Mouse (Mus musculus): ENCODE results near the gene Tnnt2. TPM values are rescaled to one million over a fixed set of nuclear protein-coding genes. Genes with fewer than 3 reads are reported as not detected.

The Tnnt2 gene
- polyA plus RNA-seq, 1 experiment = 0.75 TPM

GRCm38 (mm10) chr1:135882385-135883109, 46.4 kb downstream of the Tnnt2 start:
- H3K27ac ChIP-seq (ENCODE audit: insufficient read depth, low read length) = no peak overlapping the region
- H3K36me3 ChIP-seq (ENCODE audit: control insufficient read depth, insufficient read depth, low read length) = no peaks in the 10 kb centered on the region
- no peak overlapping the region for H3K4me3 ChIP-seq (ENCODE audit: extremely low read depth, insufficient read depth, insufficient read length)
- peak in 1 of 2 experiments; percentile 38 for DNase-seq (ENCODE audit: low read depth in 1 of 2, low spot score in 2 of 2)
- no peaks in the 10 kb centered on the region for H3K27me3 ChIP-seq (ENCODE audit: control insufficient read depth, insufficient read depth, low read length)
- WGBS = 57% methylated on average over 10 of the region's 10 CpGs
- no peaks in the 10 kb centered on the region for H3K4me1 ChIP-seq (ENCODE audit: control insufficient read depth, insufficient read depth, insufficient read length)
- TF ChIP-seq POLR2A (IDR thresholded peaks at IDR 0.05; ENCODE audit: low read depth, low read length) (no peak), CTCF (IDR thresholded peaks at IDR 0.05; ENCODE audit: extremely low read depth, insufficient read depth, insufficient read length, insufficient replicate concordance) (peak; percentile 66; the same call in 1 of the 2 replicates)

GRCm38 (mm10) chr1:135889461-135890185, 53.5 kb downstream of the Tnnt2 start:
- no peak overlapping the region for H3K27ac ChIP-seq (ENCODE audit: insufficient read depth, low read length)
- TF ChIP-seq POLR2A (IDR thresholded peaks at IDR 0.05; ENCODE audit: low read depth, low read length) = no peak
- TF ChIP-seq CTCF (IDR thresholded peaks at IDR 0.05; ENCODE audit: extremely low read depth, insufficient read depth, insufficient read length, insufficient replicate concordance) = no peak
- no peaks in the 10 kb centered on the region for H3K4me1 ChIP-seq (ENCODE audit: control insufficient read depth, insufficient read depth, insufficient read length)
- H3K36me3 ChIP-seq (ENCODE audit: control insufficient read depth, insufficient read depth, low read length) = no peaks in the 10 kb centered on the region
- 82% methylated on average over 20 of the region's 20 CpGs for WGBS
- no peak for DNase-seq (ENCODE audit: low read depth in 1 of 2, low spot score in 2 of 2)
- H3K27me3 ChIP-seq (ENCODE audit: control insufficient read depth, insufficient read depth, low read length) = no peaks in the 10 kb centered on the region
- no peak overlapping the region for H3K4me3 ChIP-seq (ENCODE audit: extremely low read depth, insufficient read depth, insufficient read length)

GRCm38 (mm10) chr1:135891424-135892216, 55.5 kb downstream of the Tnnt2 start:
- WGBS = 76% methylated on average over 11 of the region's 11 CpGs

GRCm38 (mm10) chr1:135892233-135892632, 56.1 kb downstream of the Tnnt2 start:
- no peaks in the 10 kb centered on the region for H3K36me3 ChIP-seq (ENCODE audit: control insufficient read depth, insufficient read depth, low read length)
- DNase-seq (ENCODE audit: low read depth in 1 of 2, low spot score in 2 of 2) = no peak
- H3K27ac ChIP-seq (ENCODE audit: insufficient read depth, low read length) = no peak overlapping the region
- H3K4me1 ChIP-seq (ENCODE audit: control insufficient read depth, insufficient read depth, insufficient read length) = no peaks in the 10 kb centered on the region
- WGBS = 76% methylated on average over 6 of the region's 6 CpGs
- H3K27me3 ChIP-seq (ENCODE audit: control insufficient read depth, insufficient read depth, low read length) = no peaks in the 10 kb centered on the region
- H3K4me3 ChIP-seq (ENCODE audit: extremely low read depth, insufficient read depth, insufficient read length) = no peak overlapping the region
- no peak for TF ChIP-seq POLR2A (IDR thresholded peaks at IDR 0.05; ENCODE audit: low read depth, low read length)
- TF ChIP-seq CTCF (IDR thresholded peaks at IDR 0.05; ENCODE audit: extremely low read depth, insufficient read depth, insufficient read length, insufficient replicate concordance) = no peak

More at GRCm38 (mm10) chr1:135891424-135892216, 55.5 kb downstream of the Tnnt2 start:
- Histone ChIP-seq H3K4me1 (ENCODE audit: control insufficient read depth, insufficient read depth, insufficient read length) (no peaks in the 10 kb centered on the region), H3K27me3 (ENCODE audit: control insufficient read depth, insufficient read depth, low read length) (no peaks in the 10 kb centered on the region), H3K4me3 (ENCODE audit: extremely low read depth, insufficient read depth, insufficient read length) (no peak overlapping the region), H3K27ac (ENCODE audit: insufficient read depth, low read length) (no peak overlapping the region), H3K36me3 (ENCODE audit: control insufficient read depth, insufficient read depth, low read length) (no peaks in the 10 kb centered on the region)
- no peak for TF ChIP-seq CTCF (IDR thresholded peaks at IDR 0.05; ENCODE audit: extremely low read depth, insufficient read depth, insufficient read length, insufficient replicate concordance)
- TF ChIP-seq POLR2A (IDR thresholded peaks at IDR 0.05; ENCODE audit: low read depth, low read length) = no peak
- DNase-seq (ENCODE audit: low read depth in 1 of 2, low spot score in 2 of 2) = no peak

- Histone ChIP-seq H3K27me3 (ENCODE audit: control insufficient read depth, insufficient read depth, low read length) (no peaks in the 10 kb centered on the region), H3K36me3 (ENCODE audit: control insufficient read depth, insufficient read depth, low read length) (no peaks in the 10 kb centered on the region), H3K4me3 (ENCODE audit: extremely low read depth, insufficient read depth, insufficient read length) (no peak overlapping the region), H3K27ac (ENCODE audit: insufficient read depth, low read length) (no peak overlapping the region), H3K4me1 (ENCODE audit: control insufficient read depth, insufficient read depth, insufficient read length) (no peaks in the 10 kb centered on the region)
- no peak for DNase-seq (ENCODE audit: low read depth in 1 of 2, low spot score in 2 of 2)
- TF ChIP-seq CTCF (IDR thresholded peaks at IDR 0.05; ENCODE audit: extremely low read depth, insufficient read depth, insufficient read length, insufficient replicate concordance) (no peak), POLR2A (IDR thresholded peaks at IDR 0.05; ENCODE audit: low read depth, low read length) (no peak)
- 86% methylated on average over 6 of the region's 6 CpGs for WGBS
These were observed 56.6 kb downstream of the Tnnt2 start for GRCm38 (mm10) chr1:135892764-135893163.

GRCm38 (mm10) chr1:135893377-135893776, 57.2 kb downstream of the Tnnt2 start:
- WGBS = 75% methylated on average over 3 of the region's 3 CpGs

More at GRCm38 (mm10) chr1:135893377-135893776, 57.2 kb downstream of the Tnnt2 start:
- TF ChIP-seq CTCF (IDR thresholded peaks at IDR 0.05; ENCODE audit: extremely low read depth, insufficient read depth, insufficient read length, insufficient replicate concordance) (no peak), POLR2A (IDR thresholded peaks at IDR 0.05; ENCODE audit: low read depth, low read length) (no peak)
- no peaks in the 10 kb centered on the region for H3K36me3 ChIP-seq (ENCODE audit: control insufficient read depth, insufficient read depth, low read length)
- no peaks in the 10 kb centered on the region for H3K27me3 ChIP-seq (ENCODE audit: control insufficient read depth, insufficient read depth, low read length)
- H3K4me3 ChIP-seq (ENCODE audit: extremely low read depth, insufficient read depth, insufficient read length) = no peak overlapping the region
- H3K4me1 ChIP-seq (ENCODE audit: control insufficient read depth, insufficient read depth, insufficient read length) = no peaks in the 10 kb centered on the region
- DNase-seq (ENCODE audit: low read depth in 1 of 2, low spot score in 2 of 2) = no peak
- no peak overlapping the region for H3K27ac ChIP-seq (ENCODE audit: insufficient read depth, low read length)
